Mouse (Mus musculus): ENCODE results near the gene Slc37a1.

GRCm38 (mm10) chr17:31393811-31394210 lies 107.2 kb downstream of the Slc37a1 start:
- TF ChIP-seq POLR2A (IDR thresholded peaks at IDR 0.05; ENCODE audit: insufficient read depth, low read depth, low read length) (no peak), CTCF (IDR thresholded peaks at IDR 0.05; ENCODE audit: insufficient read depth, low read depth, low read length) (no peak)
